Mouse (Mus musculus): Measurements from ENCODE around the gene Gna13. TPM values are rescaled to one million over a fixed set of nuclear protein-coding genes. Genes with fewer than 3 reads are reported as not detected.

The Gna13 gene
- polyA plus RNA-seq, 1 experiment from 2014 or later, result 20.3 TPM

DNA sequence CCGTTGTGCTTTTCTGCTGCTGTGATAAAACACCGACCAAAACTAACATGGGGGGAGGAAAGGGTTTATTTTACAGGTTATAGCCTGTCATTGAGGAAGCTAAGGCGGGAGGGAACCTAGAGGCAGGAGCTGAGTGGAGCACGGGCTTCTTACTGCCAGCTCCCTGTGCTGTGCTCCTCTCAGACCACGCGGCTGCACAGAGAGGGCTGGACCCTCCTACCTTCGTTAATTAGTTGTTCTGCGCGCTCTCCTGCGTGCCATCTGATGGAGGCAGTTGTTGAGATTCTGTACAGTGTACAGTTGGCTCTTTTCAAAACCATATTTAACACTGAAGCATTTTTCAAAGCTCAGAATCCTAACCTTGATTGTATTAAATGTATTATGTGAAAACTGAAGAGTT, 14.8 kb downstream of the Gna13 start:
- H3K27ac ChIP-seq, result no peak overlapping the region
- H3K4me3 ChIP-seq (replicated peaks), result no peak overlapping the region
- H3K27me3 ChIP-seq, result no peaks in the 10 kb centered on the region
- H3K36me3 ChIP-seq, result peaks cover 9% of the 10 kb centered on the region; the same call in 1 of the 2 replicates
- H3K4me1 ChIP-seq (replicated peaks), result peaks cover 30% of the 10 kb centered on the region
- 28% methylated on average over 10 of the region's 10 CpGs for WGBS
- 0 out of 2 replicates have a peak overlapping the region, but pooled peaks have one; percentile 19 for H3K9ac ChIP-seq (replicated peaks)
- H3K9me3 ChIP-seq, result peaks cover 4% of the 10 kb centered on the region; the same call in 1 of the 2 replicates
- H3K4me2 ChIP-seq, result 0 out of 2 replicates have a peak overlapping the region, but pooled peaks have one; percentile 3
- no peak for ATAC-seq (ENCODE audit: insufficient number of reproducible peaks, insufficient read depth, low FRiP score, low TSS enrichment, low read depth)

DNA sequence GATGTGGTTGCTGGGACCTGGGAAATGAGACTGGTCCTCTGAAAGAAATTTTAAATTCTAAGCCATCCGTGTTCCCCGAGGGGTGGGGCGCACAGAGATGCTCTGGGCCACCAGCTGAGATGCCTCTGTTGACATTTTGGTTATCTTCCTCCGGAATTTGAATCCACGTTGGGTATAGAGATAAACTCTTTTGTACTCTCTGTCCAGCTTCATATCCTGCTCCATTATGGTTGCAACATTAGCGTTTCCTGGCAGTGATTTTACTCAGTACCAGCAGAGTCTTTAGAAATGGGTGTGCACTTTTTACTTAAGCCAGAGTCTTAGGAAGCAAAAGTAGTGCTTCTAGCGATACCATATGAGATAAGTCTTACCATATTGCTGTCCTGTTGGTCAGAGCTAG, 15.4 kb downstream of the Gna13 start:
- 76% methylated on average over 7 of the region's 7 CpGs for WGBS
- no peaks in the 10 kb centered on the region for H3K27me3 ChIP-seq
- no peak overlapping the region for H3K4me2 ChIP-seq

DNA sequence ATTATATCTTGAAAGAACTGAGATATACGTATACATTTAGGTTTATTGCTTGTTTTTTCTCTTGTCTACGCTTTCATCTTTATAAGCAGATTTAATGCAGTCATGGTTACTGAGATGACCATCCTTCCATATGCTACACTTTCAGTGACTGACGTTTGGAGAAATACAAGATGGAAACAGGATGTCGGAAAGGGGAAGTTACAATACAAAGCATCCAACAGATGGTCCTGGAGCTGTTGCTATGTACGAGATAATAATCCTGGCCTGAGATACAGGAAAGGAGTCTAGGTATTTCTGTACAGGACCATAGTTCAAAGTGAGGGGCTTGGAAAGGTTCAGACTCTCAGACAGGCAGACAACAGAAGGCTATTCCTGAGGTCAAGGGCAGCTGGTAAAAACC, 18.0 kb downstream of the Gna13 start:
- no peaks in the 10 kb centered on the region for H3K27me3 ChIP-seq
- ATAC-seq (ENCODE audit: insufficient number of reproducible peaks, insufficient read depth, low FRiP score, low TSS enrichment, low read depth), result no peak
- no peak overlapping the region for H3K27ac ChIP-seq
- peaks cover 20% of the 10 kb centered on the region for H3K4me1 ChIP-seq (replicated peaks)
- WGBS, result 88% methylated on average over 5 of the region's 5 CpGs
- no peak overlapping the region for H3K4me3 ChIP-seq (replicated peaks)
- no peak overlapping the region for H3K9ac ChIP-seq (replicated peaks)
- no peaks in the 10 kb centered on the region for H3K9me3 ChIP-seq
- no peaks in the 10 kb centered on the region for H3K36me3 ChIP-seq
- no peak overlapping the region for H3K4me2 ChIP-seq

More for the DNA sequence above, 15.4 kb downstream of the Gna13 start:
- Histone ChIP-seq H3K36me3 (peaks cover 9% of the 10 kb centered on the region; the same call in 1 of the 2 replicates), H3K27ac (no peak overlapping the region), H3K9me3 (peaks cover 4% of the 10 kb centered on the region; the same call in 1 of the 2 replicates), H3K4me3 (replicated peaks) (no peak overlapping the region), H3K4me1 (replicated peaks) (peaks cover 30% of the 10 kb centered on the region), H3K9ac (replicated peaks) (no peak overlapping the region)
- no peak for ATAC-seq (ENCODE audit: insufficient number of reproducible peaks, insufficient read depth, low FRiP score, low TSS enrichment, low read depth)

DNA sequence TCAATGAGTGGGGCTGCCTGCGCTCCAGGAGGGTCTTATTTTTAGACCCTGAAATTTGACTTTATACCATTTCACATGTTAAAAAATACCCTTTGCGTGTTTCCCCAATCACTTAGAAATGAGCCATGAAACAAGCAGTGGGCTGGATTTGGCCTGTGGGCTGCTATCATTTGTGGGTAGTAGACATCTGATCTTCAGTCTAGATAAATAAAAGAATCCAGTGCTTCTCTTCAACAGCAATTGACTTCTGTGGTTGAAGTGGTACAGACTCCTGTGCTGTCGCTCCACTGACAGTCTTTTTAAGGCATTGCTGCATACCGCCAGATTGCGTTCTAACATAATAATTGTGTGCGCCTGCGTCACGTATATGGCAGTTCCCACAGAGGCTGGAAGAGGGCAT, 22.7 kb downstream of the Gna13 start:
- no peak for ATAC-seq (ENCODE audit: insufficient number of reproducible peaks, insufficient read depth, low FRiP score, low TSS enrichment, low read depth)
- H3K27me3 ChIP-seq, result no peaks in the 10 kb centered on the region
- WGBS, result 93% methylated on average over 8 of the region's 8 CpGs

DNA sequence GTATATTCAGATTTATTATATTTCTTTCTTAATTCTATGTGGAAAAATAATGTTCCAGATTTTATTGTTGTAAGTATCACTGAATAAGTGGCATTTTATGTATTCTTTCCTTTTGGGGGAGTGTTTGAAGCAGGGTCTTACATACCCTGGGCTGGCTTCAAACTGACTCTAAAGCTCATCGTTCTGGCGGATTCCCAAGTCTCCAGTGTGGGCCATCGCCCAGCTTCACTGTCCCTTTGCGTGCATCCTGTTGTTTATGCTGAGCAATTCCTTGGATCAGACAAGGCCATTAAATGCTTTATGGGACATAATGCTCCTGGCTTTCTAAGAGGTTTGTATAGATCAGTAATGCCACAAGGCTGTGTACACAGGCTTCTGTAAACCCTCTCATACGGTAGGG, 26.4 kb downstream of the Gna13 start:
- Histone ChIP-seq H3K36me3 (peaks cover 21% of the 10 kb centered on the region), H3K4me1 (replicated peaks) (no peaks in the 10 kb centered on the region), H3K9ac (replicated peaks) (no peak overlapping the region), H3K9me3 (no peaks in the 10 kb centered on the region), H3K27me3 (no peaks in the 10 kb centered on the region), H3K4me3 (replicated peaks) (no peak overlapping the region), H3K27ac (no peak overlapping the region), H3K4me2 (no peak overlapping the region)
- 88% methylated on average over 5 of the region's 5 CpGs for WGBS
- no peak for ATAC-seq (ENCODE audit: insufficient number of reproducible peaks, insufficient read depth, low FRiP score, low TSS enrichment, low read depth)

More for the DNA sequence above, 22.7 kb downstream of the Gna13 start:
- Histone ChIP-seq H3K4me3 (replicated peaks) (no peak overlapping the region), H3K4me2 (no peak overlapping the region), H3K27ac (no peak overlapping the region; the same call in 1 of the 2 replicates), H3K4me1 (replicated peaks) (no peaks in the 10 kb centered on the region), H3K9ac (replicated peaks) (no peak overlapping the region), H3K36me3 (no peaks in the 10 kb centered on the region), H3K9me3 (no peaks in the 10 kb centered on the region)

- no peak for ATAC-seq (ENCODE audit: insufficient number of reproducible peaks, insufficient read depth, low FRiP score, low TSS enrichment, low read depth)
- Histone ChIP-seq H3K36me3 (peaks cover 41% of the 10 kb centered on the region), H3K27ac (no peak overlapping the region), H3K4me3 (replicated peaks) (no peak overlapping the region), H3K9ac (replicated peaks) (no peak overlapping the region), H3K27me3 (no peaks in the 10 kb centered on the region), H3K9me3 (no peaks in the 10 kb centered on the region), H3K4me2 (no peak overlapping the region), H3K4me1 (replicated peaks) (no peaks in the 10 kb centered on the region)
- 88% methylated on average over 7 of the region's 7 CpGs for WGBS
Observed at GRCm38 (mm10) chr11:109391200-109391599, 28.6 kb downstream of the Gna13 start.

DNA sequence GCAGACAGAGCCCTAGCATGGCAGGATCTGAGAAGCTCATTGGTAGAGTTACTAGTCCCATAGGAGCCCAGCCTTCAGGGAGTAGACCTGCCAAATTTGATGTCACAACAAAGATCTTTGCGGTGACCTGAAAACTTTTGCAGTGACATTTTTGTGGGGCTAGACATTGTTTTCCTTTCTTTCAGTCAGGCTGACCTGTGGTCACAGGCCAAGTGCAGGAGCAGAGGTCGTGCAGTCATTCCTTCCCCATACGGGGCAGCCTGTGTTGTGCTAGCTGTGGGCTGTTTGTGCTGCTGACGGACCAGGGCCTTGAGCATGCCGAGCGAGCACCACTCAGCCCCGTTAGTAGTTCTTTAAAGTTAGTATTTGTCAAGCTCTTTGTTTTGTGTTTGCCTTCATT, 29.1 kb downstream of the Gna13 start:
- WGBS, result 80% methylated on average over 7 of the region's 7 CpGs
- no peak overlapping the region for H3K4me2 ChIP-seq
- no peak for ATAC-seq (ENCODE audit: insufficient number of reproducible peaks, insufficient read depth, low FRiP score, low TSS enrichment, low read depth)
- no peak overlapping the region for H3K27ac ChIP-seq
- H3K27me3 ChIP-seq, result no peaks in the 10 kb centered on the region
- no peak overlapping the region for H3K9ac ChIP-seq (replicated peaks)
- no peaks in the 10 kb centered on the region for H3K9me3 ChIP-seq
- no peaks in the 10 kb centered on the region for H3K4me1 ChIP-seq (replicated peaks)
- no peak overlapping the region for H3K4me3 ChIP-seq (replicated peaks)
- peaks cover 46% of the 10 kb centered on the region for H3K36me3 ChIP-seq

- H3K27ac ChIP-seq, result no peak overlapping the region
- ATAC-seq (ENCODE audit: insufficient number of reproducible peaks, insufficient read depth, low FRiP score, low TSS enrichment, low read depth), result no peak
- no peak overlapping the region for H3K4me3 ChIP-seq (replicated peaks)
- H3K27me3 ChIP-seq, result no peaks in the 10 kb centered on the region
- H3K4me2 ChIP-seq, result no peak overlapping the region
- peaks cover 55% of the 10 kb centered on the region for H3K36me3 ChIP-seq
- H3K4me1 ChIP-seq (replicated peaks), result no peaks in the 10 kb centered on the region
- H3K9me3 ChIP-seq, result no peaks in the 10 kb centered on the region
- no peak overlapping the region for H3K9ac ChIP-seq (replicated peaks)
- WGBS, result 88% methylated on average over 9 of the region's 9 CpGs
Observed at GRCm38 (mm10) chr11:109392601-109393000, 30.0 kb downstream of the Gna13 start.

DNA sequence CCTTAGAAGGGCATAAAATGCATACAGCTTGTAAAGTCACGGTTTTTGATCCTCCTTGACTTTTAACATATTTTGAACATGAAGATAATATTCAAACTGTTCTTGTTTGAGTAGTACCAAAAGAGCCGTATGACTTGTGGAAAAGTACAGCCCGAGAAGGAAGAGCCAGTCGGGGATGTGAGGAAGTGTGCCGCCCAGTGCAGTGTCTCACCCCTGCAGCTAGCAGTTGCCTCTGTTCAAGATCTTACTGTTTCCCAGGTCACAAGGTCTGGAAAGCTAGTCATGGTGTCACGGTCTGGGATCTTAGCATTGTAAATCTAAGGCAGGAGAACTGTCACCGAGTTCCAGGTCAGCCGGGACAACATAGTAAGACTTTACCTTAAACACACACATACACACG, 32.1 kb downstream of the Gna13 start:
- Histone ChIP-seq H3K27ac (no peak overlapping the region), H3K27me3 (no peaks in the 10 kb centered on the region), H3K4me3 (replicated peaks) (no peak overlapping the region), H3K4me2 (no peak overlapping the region), H3K9ac (replicated peaks) (no peak overlapping the region), H3K36me3 (peaks cover 73% of the 10 kb centered on the region), H3K9me3 (no peaks in the 10 kb centered on the region), H3K4me1 (replicated peaks) (no peaks in the 10 kb centered on the region)
- no peak for ATAC-seq (ENCODE audit: insufficient number of reproducible peaks, insufficient read depth, low FRiP score, low TSS enrichment, low read depth)
- 83% methylated on average over 9 of the region's 9 CpGs for WGBS

DNA sequence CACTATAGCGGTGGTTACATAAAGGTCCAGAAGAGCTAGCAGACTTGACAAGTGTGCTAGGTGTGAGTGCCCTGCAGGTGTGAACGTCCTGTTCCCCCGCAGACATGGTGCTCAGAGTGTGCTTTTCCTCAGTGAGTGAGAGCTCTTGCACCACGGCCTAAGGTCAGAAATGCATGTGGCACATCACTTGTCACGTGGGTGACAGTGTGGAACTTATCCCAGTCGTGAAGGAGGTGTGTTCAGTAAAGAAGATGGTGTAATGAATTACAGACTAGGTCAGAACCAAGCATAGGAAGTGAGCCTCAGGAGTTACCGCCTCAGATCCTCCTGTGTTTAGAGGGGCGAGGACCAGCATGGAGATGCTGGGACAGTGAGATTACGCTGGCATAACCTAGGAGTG, 32.7 kb downstream of the Gna13 start:
- H3K36me3 ChIP-seq, result peaks cover 76% of the 10 kb centered on the region
- ATAC-seq (ENCODE audit: insufficient number of reproducible peaks, insufficient read depth, low FRiP score, low TSS enrichment, low read depth), result no peak
- WGBS, result 89% methylated on average over 9 of the region's 9 CpGs
- H3K27ac ChIP-seq, result no peak overlapping the region
- no peaks in the 10 kb centered on the region for H3K27me3 ChIP-seq
- H3K9me3 ChIP-seq, result no peaks in the 10 kb centered on the region
- H3K4me2 ChIP-seq, result no peak overlapping the region
- H3K9ac ChIP-seq (replicated peaks), result no peak overlapping the region
- no peaks in the 10 kb centered on the region for H3K4me1 ChIP-seq (replicated peaks)
- H3K4me3 ChIP-seq (replicated peaks), result no peak overlapping the region

DNA sequence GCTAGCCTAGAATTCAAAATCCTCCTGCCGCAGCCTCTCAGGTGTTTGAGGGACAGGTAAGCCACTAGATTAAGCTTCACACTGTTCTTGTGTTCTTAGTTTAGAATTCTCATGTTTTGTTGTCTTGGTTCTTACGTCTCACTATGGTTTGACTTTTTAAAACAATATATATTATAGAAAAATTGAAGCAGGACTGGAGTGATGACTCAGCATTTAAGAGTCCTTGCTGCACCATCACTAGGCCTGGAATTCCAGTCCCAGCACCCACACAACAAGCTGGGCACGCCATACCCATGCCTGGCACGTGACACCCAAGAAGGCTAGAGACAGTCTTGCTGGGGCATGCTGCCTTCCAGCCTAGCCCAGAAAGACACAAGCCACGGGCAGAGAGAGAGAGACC, 43.8 kb downstream of the Gna13 start:
- no peak for ATAC-seq (ENCODE audit: insufficient number of reproducible peaks, insufficient read depth, low FRiP score, low TSS enrichment, low read depth)
- Histone ChIP-seq H3K9me3 (no peaks in the 10 kb centered on the region), H3K4me2 (no peak overlapping the region), H3K4me3 (replicated peaks) (no peak overlapping the region), H3K36me3 (peaks cover 2% of the 10 kb centered on the region; the same call in 1 of the 2 replicates), H3K27me3 (no peaks in the 10 kb centered on the region), H3K4me1 (replicated peaks) (no peaks in the 10 kb centered on the region), H3K9ac (replicated peaks) (no peak overlapping the region), H3K27ac (no peak overlapping the region)
- 89% methylated on average over 5 of the region's 5 CpGs for WGBS

- 90% methylated on average over 15 of the region's 15 CpGs for WGBS
- H3K4me3 ChIP-seq (replicated peaks), result no peak overlapping the region
- H3K9me3 ChIP-seq, result 0 out of 2 replicates have a peak, but pooled peaks cover 4% of the 10 kb centered on the region
- no peaks in the 10 kb centered on the region for H3K4me1 ChIP-seq (replicated peaks)
- no peak overlapping the region for H3K27ac ChIP-seq
- no peaks in the 10 kb centered on the region for H3K27me3 ChIP-seq
- H3K9ac ChIP-seq (replicated peaks), result no peak overlapping the region
- H3K4me2 ChIP-seq, result no peak overlapping the region
- H3K36me3 ChIP-seq, result no peaks in the 10 kb centered on the region
- no peak for ATAC-seq (ENCODE audit: insufficient number of reproducible peaks, insufficient read depth, low FRiP score, low TSS enrichment, low read depth)
Observed at GRCm38 (mm10) chr11:109410197-109410980, 47.8 kb downstream of the Gna13 start.

Measured in limb, embryonic 12.5 days (tissue).